Mouse (Mus musculus): Measurements from ENCODE around the gene Zfp385b. TPM values are rescaled to one million over a fixed set of nuclear protein-coding genes. Genes with fewer than 3 reads are reported as not detected.

Zfp385b gene
- polyA plus RNA-seq, 1 experiment from 2014 or later: not detected

- 72% methylated on average over 19 of the region's 19 CpGs for WGBS (ENCODE audit: missing documents)
- H3K27ac ChIP-seq: no peak overlapping the region
- H3K79me2 ChIP-seq (ENCODE audit: inconsistent target): no peaks in the 10 kb centered on the region
- no peak overlapping the region for H3K4me3 ChIP-seq (ENCODE audit: inconsistent target)
- H3K36me3 ChIP-seq (ENCODE audit: inconsistent target): no peaks in the 10 kb centered on the region
These were observed 116.4 kb downstream of the Zfp385b start for GRCm38 (mm10) chr2:77703080-77703479.

GRCm38 (mm10) chr2:77691174-77691573 lies 128.3 kb downstream of the Zfp385b start:
- 86% methylated on average over 8 of the region's 8 CpGs for WGBS (ENCODE audit: missing documents)
- Histone ChIP-seq H3K79me2 (ENCODE audit: inconsistent target) (no peaks in the 10 kb centered on the region), H3K4me3 (ENCODE audit: inconsistent target) (no peak overlapping the region), H3K27ac (no peak overlapping the region), H3K36me3 (ENCODE audit: inconsistent target) (no peaks in the 10 kb centered on the region)

- Histone ChIP-seq H3K4me3 (ENCODE audit: inconsistent target) (no peak overlapping the region), H3K36me3 (ENCODE audit: inconsistent target) (no peaks in the 10 kb centered on the region), H3K79me2 (ENCODE audit: inconsistent target) (no peaks in the 10 kb centered on the region), H3K27ac (no peak overlapping the region)
- 90% methylated on average over 8 of the region's 8 CpGs for WGBS (ENCODE audit: missing documents)
These were observed 129.1 kb downstream of the Zfp385b start for GRCm38 (mm10) chr2:77690316-77690715.

GRCm38 (mm10) chr2:77688651-77689050 lies 130.8 kb downstream of the Zfp385b start:
- H3K79me2 ChIP-seq (ENCODE audit: inconsistent target): no peaks in the 10 kb centered on the region
- no peaks in the 10 kb centered on the region for H3K36me3 ChIP-seq (ENCODE audit: inconsistent target)
- WGBS (ENCODE audit: missing documents): 89% methylated on average over 4 of the region's 4 CpGs
- no peak overlapping the region for H3K27ac ChIP-seq
- H3K4me3 ChIP-seq (ENCODE audit: inconsistent target): no peak overlapping the region

GRCm38 (mm10) chr2:77684088-77684487 lies 135.4 kb downstream of the Zfp385b start:
- H3K36me3 ChIP-seq (ENCODE audit: inconsistent target): no peaks in the 10 kb centered on the region
- WGBS (ENCODE audit: missing documents): 80% methylated on average over 3 of the region's 3 CpGs

GRCm38 (mm10) chr2:77682205-77682604 lies 137.2 kb downstream of the Zfp385b start:
- Histone ChIP-seq H3K27ac (no peak overlapping the region), H3K36me3 (ENCODE audit: inconsistent target) (no peaks in the 10 kb centered on the region), H3K79me2 (ENCODE audit: inconsistent target) (no peaks in the 10 kb centered on the region), H3K4me3 (ENCODE audit: inconsistent target) (no peak overlapping the region)
- 84% methylated on average over 5 of the region's 5 CpGs for WGBS (ENCODE audit: missing documents)

More at GRCm38 (mm10) chr2:77684088-77684487, 135.4 kb downstream of the Zfp385b start:
- H3K27ac ChIP-seq: no peak overlapping the region
- no peak overlapping the region for H3K4me3 ChIP-seq (ENCODE audit: inconsistent target)
- no peaks in the 10 kb centered on the region for H3K79me2 ChIP-seq (ENCODE audit: inconsistent target)

GRCm38 (mm10) chr2:77681741-77682140 lies 137.7 kb downstream of the Zfp385b start:
- Histone ChIP-seq H3K79me2 (ENCODE audit: inconsistent target) (no peaks in the 10 kb centered on the region), H3K4me3 (ENCODE audit: inconsistent target) (no peak overlapping the region), H3K36me3 (ENCODE audit: inconsistent target) (no peaks in the 10 kb centered on the region), H3K27ac (no peak overlapping the region)
- 91% methylated on average over 5 of the region's 5 CpGs for WGBS (ENCODE audit: missing documents)

- H3K36me3 ChIP-seq (ENCODE audit: inconsistent target): no peaks in the 10 kb centered on the region
- H3K4me3 ChIP-seq (ENCODE audit: inconsistent target): no peak overlapping the region
- 87% methylated on average over 10 of the region's 10 CpGs for WGBS (ENCODE audit: missing documents)
- no peaks in the 10 kb centered on the region for H3K79me2 ChIP-seq (ENCODE audit: inconsistent target)
- H3K27ac ChIP-seq: no peak overlapping the region
These were observed 145.7 kb downstream of the Zfp385b start for GRCm38 (mm10) chr2:77673770-77674169.

GRCm38 (mm10) chr2:77672215-77672905 lies 147.1 kb downstream of the Zfp385b start:
- WGBS (ENCODE audit: missing documents): 90% methylated on average over 5 of the region's 5 CpGs
- H3K27ac ChIP-seq: no peak overlapping the region
- H3K36me3 ChIP-seq (ENCODE audit: inconsistent target): no peaks in the 10 kb centered on the region

GRCm38 (mm10) chr2:77662171-77662570 lies 157.3 kb downstream of the Zfp385b start:
- 78% methylated on average over 4 of the region's 5 CpGs for WGBS (ENCODE audit: missing documents)

More at GRCm38 (mm10) chr2:77672215-77672905, 147.1 kb downstream of the Zfp385b start:
- Histone ChIP-seq H3K4me3 (ENCODE audit: inconsistent target) (no peak overlapping the region), H3K79me2 (ENCODE audit: inconsistent target) (no peaks in the 10 kb centered on the region)

GRCm38 (mm10) chr2:77653686-77654085 lies 165.8 kb downstream of the Zfp385b start:
- 100% methylated on average over 2 of the region's 2 CpGs for WGBS (ENCODE audit: missing documents)
- H3K36me3 ChIP-seq (ENCODE audit: inconsistent target): no peaks in the 10 kb centered on the region
- no peaks in the 10 kb centered on the region for H3K79me2 ChIP-seq (ENCODE audit: inconsistent target)

More at GRCm38 (mm10) chr2:77662171-77662570, 157.3 kb downstream of the Zfp385b start:
- Histone ChIP-seq H3K4me3 (ENCODE audit: inconsistent target) (no peak overlapping the region), H3K36me3 (ENCODE audit: inconsistent target) (no peaks in the 10 kb centered on the region), H3K79me2 (ENCODE audit: inconsistent target) (no peaks in the 10 kb centered on the region), H3K27ac (no peak overlapping the region)

GRCm38 (mm10) chr2:77641521-77642170 lies 177.8 kb downstream of the Zfp385b start:
- no peaks in the 10 kb centered on the region for H3K36me3 ChIP-seq (ENCODE audit: inconsistent target)
- no peak overlapping the region for H3K27ac ChIP-seq
- H3K79me2 ChIP-seq (ENCODE audit: inconsistent target): no peaks in the 10 kb centered on the region
- WGBS (ENCODE audit: missing documents): 85% methylated on average over 8 of the region's 8 CpGs
- H3K4me3 ChIP-seq (ENCODE audit: inconsistent target): no peak overlapping the region

More at GRCm38 (mm10) chr2:77653686-77654085, 165.8 kb downstream of the Zfp385b start:
- H3K27ac ChIP-seq: no peak overlapping the region
- H3K4me3 ChIP-seq (ENCODE audit: inconsistent target): no peak overlapping the region

- WGBS (ENCODE audit: missing documents): 90% methylated on average over 5 of the region's 5 CpGs
- no peak overlapping the region for H3K4me3 ChIP-seq (ENCODE audit: inconsistent target)
- H3K79me2 ChIP-seq (ENCODE audit: inconsistent target): no peaks in the 10 kb centered on the region
- H3K27ac ChIP-seq: no peak overlapping the region
- no peaks in the 10 kb centered on the region for H3K36me3 ChIP-seq (ENCODE audit: inconsistent target)
These were observed 179.4 kb downstream of the Zfp385b start for GRCm38 (mm10) chr2:77639993-77640392.

GRCm38 (mm10) chr2:77631606-77632005 lies 187.8 kb downstream of the Zfp385b start:
- no peak overlapping the region for H3K4me3 ChIP-seq (ENCODE audit: inconsistent target)
- 47% methylated on average over 3 of the region's 3 CpGs for WGBS (ENCODE audit: missing documents)

GRCm38 (mm10) chr2:77627622-77628231 lies 191.7 kb downstream of the Zfp385b start:
- H3K4me3 ChIP-seq (ENCODE audit: inconsistent target): no peak overlapping the region
- 98% methylated on average over 3 of the region's 3 CpGs for WGBS (ENCODE audit: missing documents)
- H3K27ac ChIP-seq: no peak overlapping the region
- H3K79me2 ChIP-seq (ENCODE audit: inconsistent target): no peaks in the 10 kb centered on the region
- no peaks in the 10 kb centered on the region for H3K36me3 ChIP-seq (ENCODE audit: inconsistent target)

More at GRCm38 (mm10) chr2:77631606-77632005, 187.8 kb downstream of the Zfp385b start:
- Histone ChIP-seq H3K27ac (no peak overlapping the region), H3K36me3 (ENCODE audit: inconsistent target) (no peaks in the 10 kb centered on the region), H3K79me2 (ENCODE audit: inconsistent target) (no peaks in the 10 kb centered on the region)

Data from macrophage (primary cell).